Mouse (Mus musculus): ENCODE results near the gene Atxn1. TPM values are rescaled to one million over a fixed set of nuclear protein-coding genes. Genes with fewer than 3 reads are reported as not detected.
A peak's percentile ranks its signal among the peaks of the same experiment; 100 is the strongest.

Atxn1 gene
- polyA plus RNA-seq, 1 experiment from 2014 or later = 8.3 TPM

DNA sequence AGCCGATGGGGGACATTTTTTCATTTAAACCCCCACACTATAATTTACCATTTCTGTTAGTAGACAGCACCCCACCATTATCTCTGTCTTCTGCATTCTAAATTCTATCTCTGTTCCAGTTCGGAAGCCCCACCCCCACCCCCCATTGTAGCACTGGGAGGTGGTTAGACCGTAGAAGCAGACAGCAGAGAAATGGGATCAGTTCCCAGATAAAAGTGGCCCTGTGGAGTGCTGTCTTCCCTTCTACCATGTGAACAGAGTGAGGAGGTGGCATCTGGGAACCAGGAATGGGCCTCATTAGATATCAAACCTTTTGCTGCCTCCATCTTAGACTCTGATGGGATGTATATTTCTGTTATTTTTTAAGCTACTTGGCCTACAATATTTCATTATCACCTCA, 353.3 kb downstream of the Atxn1 start:
- ChIA-PET CTCF (interaction anchor here (0.8 to 1.4 kb wide), 2 partner anchors 18 to 73 kb away, joined by 3 to 4 read pairs; no protein-coding TSS in a partner anchor), POLR2A (interaction anchor here (0.9 kb wide), 2 partner anchors 29 to 356 kb away, joined by 3 read pairs; no protein-coding TSS in a partner anchor)
- DNase-seq (ENCODE audit: low read depth, low spot score) (no peak), ATAC-seq (no peak)
- in situ Hi-C loops (cut with MboI; ENCODE audit: low pct_unique_long_range_greater_than_20kb) = no loop called here
- H3K27me3 ChIP-seq = no peaks in the 10 kb centered on the region
- TF ChIP-seq CTCF (IDR thresholded peaks at IDR 0.05) = no peak

DNA sequence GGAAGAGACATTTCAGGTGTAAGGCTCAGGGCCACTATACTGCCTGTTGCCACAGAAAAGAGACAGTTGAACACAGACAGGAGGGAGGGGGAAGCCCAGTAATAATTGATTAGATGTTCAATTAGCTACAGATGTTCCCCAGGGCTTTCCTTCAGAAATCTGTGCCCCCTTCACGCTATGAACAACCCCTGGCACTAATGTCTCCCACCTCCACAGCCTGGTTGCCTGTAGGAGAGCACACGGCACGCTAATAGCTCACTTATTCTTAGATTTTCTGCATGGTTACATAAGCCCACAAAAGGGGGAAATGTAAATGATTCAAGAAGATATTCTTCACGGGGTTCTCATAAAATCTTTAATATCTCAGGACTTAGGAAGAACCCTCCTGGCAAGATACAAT, 355.3 kb downstream of the Atxn1 start:
- no peak for TF ChIP-seq CTCF (IDR thresholded peaks at IDR 0.05)
- no peaks in the 10 kb centered on the region for H3K27me3 ChIP-seq
- in situ Hi-C loops (cut with MboI; ENCODE audit: low pct_unique_long_range_greater_than_20kb) = no loop called here
- ATAC-seq (no peak), DNase-seq (ENCODE audit: low read depth, low spot score) (no peak)
- POLR2A ChIA-PET = no interaction called here
- CTCF ChIA-PET = interaction anchor here (0.8 to 1.9 kb wide), 8 partner anchors 8 to 38 kb away, joined by 3 to 6 read pairs (median 3); no protein-coding TSS in a partner anchor

DNA sequence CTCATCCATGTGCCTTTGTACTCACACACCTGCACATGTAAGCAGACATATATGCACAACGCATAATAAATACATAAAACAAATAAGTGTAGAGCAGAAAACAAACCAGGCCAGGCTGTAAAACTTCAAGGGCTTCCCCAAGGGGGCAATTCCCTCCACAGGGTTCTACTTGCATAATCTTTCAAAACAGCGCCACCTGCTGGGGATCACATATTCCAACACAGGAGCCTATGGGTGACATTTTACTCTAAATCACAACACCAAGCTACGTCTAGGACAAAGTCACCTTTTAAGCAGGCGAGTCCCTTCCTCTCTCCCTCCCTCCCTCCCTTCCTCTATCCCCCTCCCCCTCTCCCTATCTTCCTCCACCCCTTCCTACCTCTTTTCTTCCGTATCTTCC, 356.2 kb downstream of the Atxn1 start:
- TF ChIP-seq CTCF (IDR thresholded peaks at IDR 0.05) = peak; percentile 52
- DNase-seq (ENCODE audit: low read depth, low spot score) (no peak), ATAC-seq (no peak)
- in situ Hi-C loops (cut with MboI; ENCODE audit: low pct_unique_long_range_greater_than_20kb) = no loop called here
- ChIA-PET CTCF (interaction anchor here (0.8 to 1.9 kb wide), 8 partner anchors 8 to 37 kb away, joined by 3 to 6 read pairs (median 3); no protein-coding TSS in a partner anchor), POLR2A (no interaction called here)
- H3K27me3 ChIP-seq = no peaks in the 10 kb centered on the region

DNA sequence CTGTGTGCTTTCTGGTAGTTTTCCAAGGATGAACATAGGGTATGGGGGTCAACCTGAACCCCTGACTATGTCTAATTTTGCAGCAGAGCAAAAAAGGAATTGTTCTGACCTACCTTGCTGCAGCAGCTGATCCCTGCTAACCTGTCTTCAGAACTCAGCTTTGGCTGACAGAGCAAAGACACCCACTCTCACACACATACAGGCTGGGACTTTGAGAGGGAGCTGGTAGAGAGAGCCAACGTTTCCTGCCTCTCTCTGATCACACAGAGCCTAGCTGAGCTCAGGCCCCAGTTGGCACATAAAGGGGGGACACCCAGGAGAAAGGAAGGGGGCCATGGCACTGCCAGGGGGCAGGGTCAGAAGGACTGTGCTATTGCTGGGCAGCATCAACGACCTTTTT, 356.9 kb downstream of the Atxn1 start:
- ATAC-seq (no peak), DNase-seq (ENCODE audit: low read depth, low spot score) (no peak)
- no peaks in the 10 kb centered on the region for H3K27me3 ChIP-seq
- TF ChIP-seq CTCF (IDR thresholded peaks at IDR 0.05) = no peak
- ChIA-PET CTCF (interaction anchor here (1.2 to 1.9 kb wide), 5 partner anchors 16 to 359 kb away, joined by 3 to 6 read pairs (median 4); no protein-coding TSS in a partner anchor), POLR2A (no interaction called here)
- in situ Hi-C loops (cut with MboI; ENCODE audit: low pct_unique_long_range_greater_than_20kb) = no loop called here

DNA sequence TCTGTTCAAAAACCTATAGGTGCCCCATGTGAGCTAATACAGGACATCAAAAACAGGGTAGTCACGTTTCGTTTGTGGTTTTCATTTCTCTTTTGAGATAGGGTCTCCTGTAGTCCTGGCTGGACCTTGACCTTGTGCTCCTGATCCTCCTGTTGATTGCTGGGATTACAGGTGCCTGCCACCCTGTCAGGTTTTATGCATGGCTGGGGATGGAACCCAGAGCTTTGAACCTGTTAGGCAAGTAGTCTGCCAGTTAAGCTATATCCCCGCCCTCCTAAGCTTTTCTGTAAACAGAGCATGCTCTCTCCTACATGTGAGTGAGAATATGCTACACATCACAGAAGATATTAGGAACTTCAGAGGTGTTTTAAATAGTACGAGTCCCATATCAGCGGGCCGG, 361.2 kb downstream of the Atxn1 start:
- ChIA-PET CTCF (interaction anchor here (0.9 to 1.4 kb wide), 4 partner anchors 9 to 64 kb away, joined by 3 read pairs; no protein-coding TSS in a partner anchor), POLR2A (no interaction called here)
- in situ Hi-C loops (cut with MboI; ENCODE audit: low pct_unique_long_range_greater_than_20kb) = no loop called here

DNA sequence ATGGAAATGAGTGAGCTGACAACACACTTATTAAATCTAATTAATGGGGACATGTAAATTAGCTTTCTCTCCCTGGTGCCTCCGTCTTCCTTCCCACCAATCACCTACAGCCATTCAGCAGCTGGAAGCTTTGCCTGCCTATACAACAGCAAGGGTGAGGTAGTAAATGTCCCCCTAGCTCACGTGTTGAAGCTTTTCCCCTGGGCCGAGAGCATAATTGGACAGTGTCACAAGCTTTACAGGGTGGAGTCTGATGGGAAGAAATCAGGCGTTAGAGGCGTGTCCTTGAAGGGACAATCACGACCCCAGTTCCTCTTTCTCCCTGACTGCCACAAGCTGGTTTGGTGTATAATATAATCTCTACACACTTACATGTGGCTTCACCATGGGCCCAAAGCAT, 364.4 kb downstream of the Atxn1 start:
- ChIA-PET CTCF (interaction anchor here (0.9 to 2.5 kb wide), 3 partner anchors 9 to 49 kb away, joined by 3 to 10 read pairs (median 5); no protein-coding TSS in a partner anchor), POLR2A (no interaction called here)
- no peaks in the 10 kb centered on the region for H3K27me3 ChIP-seq
- TF ChIP-seq CTCF (IDR thresholded peaks at IDR 0.05) = no peak
- DNase-seq (ENCODE audit: low read depth, low spot score) (no peak), ATAC-seq (no peak)
- in situ Hi-C loops (cut with MboI; ENCODE audit: low pct_unique_long_range_greater_than_20kb) = no loop called here

More for the DNA sequence above, 361.2 kb downstream of the Atxn1 start:
- no peak for ATAC-seq
- no peaks in the 10 kb centered on the region for H3K27me3 ChIP-seq
- no peak for TF ChIP-seq CTCF (IDR thresholded peaks at IDR 0.05)
- no peak for DNase-seq (ENCODE audit: low read depth, low spot score)

DNA sequence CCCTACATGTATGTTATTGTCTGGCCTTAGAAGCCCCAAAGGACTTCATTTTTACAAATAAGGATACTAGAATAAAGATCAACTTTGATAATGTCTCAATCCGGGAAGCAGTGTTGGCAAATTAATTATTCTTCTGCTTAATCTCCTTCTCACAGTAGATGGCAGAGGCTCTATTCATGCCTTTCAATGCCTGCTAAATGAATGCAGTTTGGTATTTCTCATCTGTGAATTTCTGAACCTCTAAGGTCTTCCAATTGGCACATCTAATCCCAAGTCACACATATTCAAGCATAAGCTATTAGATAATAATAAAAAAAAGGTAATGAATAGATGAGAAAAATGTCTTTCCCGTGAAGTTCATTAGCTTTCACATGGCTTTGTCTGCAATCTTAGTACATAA, 365.0 kb downstream of the Atxn1 start:
- in situ Hi-C loops (cut with MboI; ENCODE audit: low pct_unique_long_range_greater_than_20kb) = no loop called here
- H3K27me3 ChIP-seq = no peaks in the 10 kb centered on the region
- ChIA-PET POLR2A (no interaction called here), CTCF (interaction anchor here (0.9 to 2.5 kb wide), 3 partner anchors 8 to 50 kb away, joined by 3 to 10 read pairs (median 5); no protein-coding TSS in a partner anchor)
- no peak for TF ChIP-seq CTCF (IDR thresholded peaks at IDR 0.05)
- ATAC-seq = no peak
- no peak for DNase-seq (ENCODE audit: low read depth, low spot score)

DNA sequence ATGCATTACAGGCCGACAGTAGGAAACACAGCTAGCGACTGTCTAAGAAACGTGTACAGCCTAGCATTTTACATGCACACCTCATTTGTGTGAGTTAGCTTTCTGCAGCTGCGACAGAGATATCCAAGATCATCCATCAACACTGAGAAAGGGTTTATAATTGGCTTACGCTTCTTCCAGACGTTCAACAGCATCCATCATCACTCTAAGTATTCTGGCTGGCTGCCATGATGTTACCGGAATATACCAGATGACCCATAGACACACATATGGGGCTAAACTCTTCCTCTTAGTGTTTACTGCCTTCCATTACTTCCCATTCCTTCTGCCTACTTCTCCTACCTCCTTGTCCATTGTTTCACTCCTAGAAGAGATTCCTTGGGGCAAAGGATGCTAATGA, 369.4 kb downstream of the Atxn1 start:
- in situ Hi-C loops (cut with MboI; ENCODE audit: low pct_unique_long_range_greater_than_20kb) = no loop called here
- POLR2A ChIA-PET = no interaction called here
- no peak for TF ChIP-seq CTCF (IDR thresholded peaks at IDR 0.05)

DNA sequence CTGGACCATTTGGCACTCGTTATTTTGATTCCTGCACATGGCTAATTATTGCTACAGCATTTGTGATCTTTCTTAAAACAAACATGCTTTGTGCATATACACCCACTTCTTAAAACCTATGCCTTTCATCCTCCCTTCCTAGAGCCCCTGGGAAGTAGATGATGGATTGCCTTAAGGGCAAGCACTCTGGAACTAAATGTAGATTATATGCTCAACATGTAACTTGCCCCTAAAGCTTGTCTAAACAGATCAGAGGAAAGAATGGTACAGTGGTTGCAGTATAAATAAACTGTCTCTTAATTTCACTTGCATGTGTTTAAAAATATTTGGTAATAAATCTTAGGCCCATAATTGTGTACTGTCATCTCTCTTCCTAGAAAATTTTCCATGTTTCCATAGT, 370.9 kb downstream of the Atxn1 start:
- POLR2A ChIA-PET = no interaction called here
- no peaks in the 10 kb centered on the region for H3K27me3 ChIP-seq
- DNase-seq (ENCODE audit: low read depth, low spot score) = no peak
- no peak for ATAC-seq
- CTCF ChIA-PET = no interaction called here
- TF ChIP-seq CTCF (IDR thresholded peaks at IDR 0.05) = no peak
- in situ Hi-C loops (cut with MboI; ENCODE audit: low pct_unique_long_range_greater_than_20kb) = no loop called here

More for the DNA sequence above, 369.4 kb downstream of the Atxn1 start:
- CTCF ChIA-PET = interaction anchor here (1.7 kb wide), 1 partner anchor 12 kb away, joined by 5 read pairs; no protein-coding TSS in a partner anchor
- no peaks in the 10 kb centered on the region for H3K27me3 ChIP-seq
- no peak for DNase-seq (ENCODE audit: low read depth, low spot score)
- no peak for ATAC-seq

DNA sequence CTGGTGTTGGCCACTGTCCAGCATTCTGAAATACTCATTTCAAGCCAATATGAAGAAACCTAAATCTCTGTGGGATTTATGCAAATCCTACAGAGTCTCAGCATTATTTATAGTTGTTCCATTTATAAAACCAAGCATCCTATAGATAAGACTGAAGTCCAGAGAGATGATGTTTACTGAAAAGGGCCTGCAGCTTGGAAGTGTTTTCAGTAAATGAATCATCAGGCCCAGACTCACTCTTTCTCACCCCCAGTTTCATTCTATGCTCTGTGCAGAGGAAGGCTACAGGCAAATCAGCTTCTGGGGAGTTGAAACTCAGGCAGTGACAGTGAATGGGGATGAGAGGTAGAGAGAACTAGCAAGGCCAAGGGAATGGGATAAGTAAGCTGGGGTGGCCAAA, 373.9 kb downstream of the Atxn1 start:
- no peak for DNase-seq (ENCODE audit: low read depth, low spot score)
- in situ Hi-C loops (cut with MboI; ENCODE audit: low pct_unique_long_range_greater_than_20kb) = no loop called here
- no peaks in the 10 kb centered on the region for H3K27me3 ChIP-seq
- CTCF ChIA-PET = interaction anchor here (0.7 to 2.3 kb wide), 3 partner anchors 10 to 19 kb away, joined by 3 to 10 read pairs (median 4); no protein-coding TSS in a partner anchor
- no peak for ATAC-seq
- TF ChIP-seq CTCF (IDR thresholded peaks at IDR 0.05) = no peak
- POLR2A ChIA-PET = no interaction called here

DNA sequence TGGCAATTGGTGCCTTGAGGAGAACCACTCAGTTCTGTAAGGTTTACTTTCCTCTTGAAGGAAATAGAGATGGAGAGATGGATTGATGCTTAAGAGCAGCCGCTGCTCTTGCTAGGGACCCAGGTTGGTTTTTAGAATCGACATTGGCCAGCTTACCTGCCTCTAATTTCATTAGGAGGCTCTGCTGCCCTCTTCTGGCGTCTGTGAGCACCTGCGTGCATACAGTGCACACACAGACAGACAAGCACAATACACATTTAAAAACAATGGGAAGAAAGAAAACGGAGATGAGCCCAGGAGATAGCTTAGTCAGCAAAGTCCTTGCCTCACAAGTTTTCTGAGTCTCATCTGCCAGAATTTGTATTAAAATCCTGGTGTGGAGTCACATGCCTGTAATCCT, 381.7 kb downstream of the Atxn1 start:
- ChIA-PET POLR2A (interaction anchor here (0.7 kb wide), 1 partner anchor 439 kb away, joined by 3 read pairs; no protein-coding TSS in a partner anchor), CTCF (interaction anchor here (0.9 to 2.7 kb wide), 5 partner anchors 8 to 26 kb away, joined by 3 to 13 read pairs (median 3); no protein-coding TSS in a partner anchor)
- ATAC-seq = no peak
- peak; percentile 55 for TF ChIP-seq CTCF (IDR thresholded peaks at IDR 0.05)
- no peak for DNase-seq (ENCODE audit: low read depth, low spot score)
- no peaks in the 10 kb centered on the region for H3K27me3 ChIP-seq
- in situ Hi-C loops (cut with MboI; ENCODE audit: low pct_unique_long_range_greater_than_20kb) = no loop called here

Measured in Patski (cell line).